Mouse (Mus musculus): ENCODE measurements at regions not wholly inside any gene's neighbourhood (a gene's known extent, or its start where the extent isn't known, plus 50 kb on each side); places are given as distances from the start of the nearest gene placed in this dataset.

DNA sequence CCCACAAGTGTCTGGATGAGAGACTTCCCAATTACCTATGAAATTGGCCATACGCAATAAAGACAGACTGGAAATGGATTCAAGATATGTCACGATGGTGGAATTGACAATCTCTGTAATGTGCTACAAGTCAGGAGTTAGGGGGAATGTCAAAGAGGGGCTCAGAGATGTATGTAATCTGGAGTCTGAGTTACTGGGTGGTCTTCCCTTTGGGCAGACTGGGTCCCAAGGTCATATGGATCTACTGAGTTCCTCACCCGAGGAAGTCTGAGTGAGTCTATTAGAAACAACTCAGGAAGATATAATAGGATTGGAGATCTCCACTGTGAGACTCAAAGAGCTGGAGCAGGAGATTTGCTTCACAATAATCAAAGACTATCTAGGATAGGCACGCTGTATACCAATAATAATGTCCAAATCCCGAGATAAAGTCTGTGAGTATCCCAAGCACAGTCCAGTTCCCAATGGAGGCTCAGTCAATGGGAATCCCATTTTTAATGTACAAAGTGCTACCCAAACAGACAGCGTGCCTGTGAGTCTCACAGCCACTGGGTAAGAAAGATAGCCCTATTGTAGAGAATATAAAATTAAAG is 285.4 kb upstream of the Rsrc1 start:
- H3K27me3 ChIP-seq (ENCODE audit: insufficient read depth, low read length) = no peaks in the 10 kb centered on the region
- TF ChIP-seq POU5F1 (IDR thresholded peaks at IDR 0.05; ENCODE audit: borderline replicate concordance, low read length) = no peak
- TF ChIP-seq NANOG (IDR thresholded peaks at IDR 0.05; ENCODE audit: borderline replicate concordance, low read length) = no peak
- TF ChIP-seq CTCF (conservative IDR thresholded peaks at IDR 0.05; ENCODE audit: low read length) = no peak

DNA sequence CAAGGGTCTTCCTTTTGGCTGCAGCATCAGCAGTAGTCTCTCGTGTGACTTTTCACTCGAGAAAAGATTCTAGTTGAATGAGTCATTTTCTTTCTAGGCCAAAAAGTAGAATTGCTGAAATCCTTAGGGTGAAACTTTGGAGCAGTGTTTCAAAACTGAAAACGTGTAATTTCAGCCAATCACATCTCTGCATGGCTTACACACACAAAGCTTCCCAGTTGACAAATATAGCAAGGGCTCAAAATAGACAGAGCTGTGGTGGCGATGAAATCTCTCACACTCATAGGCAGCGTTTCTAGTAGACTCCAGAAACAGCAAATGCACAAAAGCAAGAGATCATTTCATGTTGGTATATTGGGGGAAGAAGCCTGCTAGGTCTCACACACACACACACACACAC is 283.1 kb upstream of the Rsrc1 start:
- no peaks in the 10 kb centered on the region for H3K27me3 ChIP-seq (ENCODE audit: insufficient read depth, low read length)
- H3K9me3 ChIP-seq (ENCODE audit: low read length) = no peaks in the 10 kb centered on the region
- no peak for TF ChIP-seq CTCF (conservative IDR thresholded peaks at IDR 0.05; ENCODE audit: low read length)
- no peak overlapping the region for H3K4me3 ChIP-seq (replicated peaks; ENCODE audit: low read length)
- no peaks in the 10 kb centered on the region for H3K36me3 ChIP-seq (ENCODE audit: insufficient read depth, low read length)
- H3K4me1 ChIP-seq (replicated peaks; ENCODE audit: low read depth, low read length) = no peaks in the 10 kb centered on the region

More for the DNA sequence above, 285.4 kb upstream of the Rsrc1 start:
- Histone ChIP-seq H3K4me1 (replicated peaks; ENCODE audit: low read depth, low read length) (no peaks in the 10 kb centered on the region), H3K36me3 (ENCODE audit: insufficient read depth, low read length) (no peaks in the 10 kb centered on the region), H3K4me3 (replicated peaks; ENCODE audit: low read length) (no peak overlapping the region), H3K9me3 (ENCODE audit: low read length) (no peaks in the 10 kb centered on the region)

- TF ChIP-seq NANOG (IDR thresholded peaks at IDR 0.05; ENCODE audit: borderline replicate concordance, low read length) (no peak), POU5F1 (IDR thresholded peaks at IDR 0.05; ENCODE audit: borderline replicate concordance, low read length) (no peak)
- Histone ChIP-seq H3K4me1 (replicated peaks; ENCODE audit: low read depth, low read length) (no peaks in the 10 kb centered on the region), H3K27me3 (ENCODE audit: insufficient read depth, low read length) (no peaks in the 10 kb centered on the region)
Measured at GRCm38 (mm10) chr3:66705766-66706165, 275.4 kb upstream of the Rsrc1 start.

GRCm38 (mm10) chr3:66735468-66735867 is 245.7 kb upstream of the Rsrc1 start:
- Histone ChIP-seq H3K9me3 (ENCODE audit: low read length) (no peaks in the 10 kb centered on the region; the same call in 1 of the 2 replicates), H3K27me3 (ENCODE audit: insufficient read depth, low read length) (no peaks in the 10 kb centered on the region), H3K36me3 (ENCODE audit: insufficient read depth, low read length) (no peaks in the 10 kb centered on the region), H3K4me3 (replicated peaks; ENCODE audit: low read length) (no peak overlapping the region), H3K4me1 (replicated peaks; ENCODE audit: low read depth, low read length) (no peaks in the 10 kb centered on the region)
- no peak for TF ChIP-seq POU5F1 (IDR thresholded peaks at IDR 0.05; ENCODE audit: borderline replicate concordance, low read length)
- no peak for TF ChIP-seq NANOG (IDR thresholded peaks at IDR 0.05; ENCODE audit: borderline replicate concordance, low read length)

More at GRCm38 (mm10) chr3:66705766-66706165, 275.4 kb upstream of the Rsrc1 start:
- Histone ChIP-seq H3K4me3 (replicated peaks; ENCODE audit: low read length) (no peak overlapping the region), H3K9me3 (ENCODE audit: low read length) (no peaks in the 10 kb centered on the region), H3K36me3 (ENCODE audit: insufficient read depth, low read length) (no peaks in the 10 kb centered on the region)

GRCm38 (mm10) chr3:66738201-66739062 is 242.8 kb upstream of the Rsrc1 start:
- Histone ChIP-seq H3K9me3 (ENCODE audit: low read length) (no peaks in the 10 kb centered on the region; the same call in 1 of the 2 replicates), H3K4me3 (replicated peaks; ENCODE audit: low read length) (no peak overlapping the region), H3K27me3 (ENCODE audit: insufficient read depth, low read length) (no peaks in the 10 kb centered on the region), H3K4me1 (replicated peaks; ENCODE audit: low read depth, low read length) (no peaks in the 10 kb centered on the region), H3K36me3 (ENCODE audit: insufficient read depth, low read length) (no peaks in the 10 kb centered on the region)
- TF ChIP-seq CTCF (conservative IDR thresholded peaks at IDR 0.05; ENCODE audit: low read length) (no peak), POU5F1 (IDR thresholded peaks at IDR 0.05; ENCODE audit: borderline replicate concordance, low read length) (no peak), NANOG (IDR thresholded peaks at IDR 0.05; ENCODE audit: borderline replicate concordance, low read length) (no peak)

GRCm38 (mm10) chr3:66739356-66740014 is 241.7 kb upstream of the Rsrc1 start:
- Histone ChIP-seq H3K4me3 (replicated peaks; ENCODE audit: low read length) (no peak overlapping the region), H3K9me3 (ENCODE audit: low read length) (no peaks in the 10 kb centered on the region; the same call in 1 of the 2 replicates), H3K27me3 (ENCODE audit: insufficient read depth, low read length) (no peaks in the 10 kb centered on the region), H3K4me1 (replicated peaks; ENCODE audit: low read depth, low read length) (no peaks in the 10 kb centered on the region), H3K36me3 (ENCODE audit: insufficient read depth, low read length) (no peaks in the 10 kb centered on the region)
- TF ChIP-seq NANOG (IDR thresholded peaks at IDR 0.05; ENCODE audit: borderline replicate concordance, low read length) = no peak
- no peak for TF ChIP-seq CTCF (conservative IDR thresholded peaks at IDR 0.05; ENCODE audit: low read length)
- TF ChIP-seq POU5F1 (IDR thresholded peaks at IDR 0.05; ENCODE audit: borderline replicate concordance, low read length) = no peak

DNA sequence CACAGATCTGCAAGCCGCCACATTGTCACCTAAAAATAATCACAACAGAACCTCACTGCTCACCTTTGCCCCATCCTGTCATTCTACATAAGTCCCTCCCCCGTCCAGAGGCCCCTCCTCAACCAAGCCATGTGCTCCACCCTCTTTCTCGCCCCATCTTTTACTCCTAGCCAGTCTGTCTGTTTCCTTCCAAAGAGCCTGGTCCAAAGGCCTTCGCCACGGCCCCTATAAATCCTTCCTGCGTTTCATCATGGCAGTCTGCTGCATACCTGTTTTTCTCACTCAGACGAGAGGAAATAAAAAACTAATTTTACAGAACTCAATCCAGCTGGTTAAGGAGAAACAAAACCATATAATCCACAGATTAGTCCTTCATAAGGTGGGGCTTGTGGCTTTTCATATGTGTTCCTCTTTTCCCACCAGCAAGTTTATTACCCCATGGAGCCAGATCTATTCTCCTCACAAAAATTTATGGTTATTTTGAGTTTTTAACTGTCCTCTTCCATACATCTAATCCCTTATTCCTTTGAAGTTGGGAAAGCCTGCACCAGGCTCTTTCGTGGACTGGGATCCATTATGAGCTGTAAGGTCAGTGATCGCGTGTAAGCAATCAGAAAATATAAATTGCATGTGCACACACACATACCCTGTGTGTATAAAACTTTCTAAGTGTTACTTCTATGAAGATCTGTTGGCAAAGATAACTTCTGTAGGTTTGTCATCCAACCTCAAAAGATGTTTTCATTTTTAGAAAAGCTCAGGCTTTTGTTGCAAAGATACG is 236.9 kb upstream of the Rsrc1 start:
- Histone ChIP-seq H3K4me3 (replicated peaks; ENCODE audit: low read length) (no peak overlapping the region), H3K9me3 (ENCODE audit: low read length) (no peaks in the 10 kb centered on the region), H3K4me1 (replicated peaks; ENCODE audit: low read depth, low read length) (no peaks in the 10 kb centered on the region), H3K27me3 (ENCODE audit: insufficient read depth, low read length) (no peaks in the 10 kb centered on the region), H3K36me3 (ENCODE audit: insufficient read depth, low read length) (no peaks in the 10 kb centered on the region)
- TF ChIP-seq CTCF (conservative IDR thresholded peaks at IDR 0.05; ENCODE audit: low read length) (no peak), NANOG (IDR thresholded peaks at IDR 0.05; ENCODE audit: borderline replicate concordance, low read length) (no peak), POU5F1 (IDR thresholded peaks at IDR 0.05; ENCODE audit: borderline replicate concordance, low read length) (no peak)
